Comparison of ENCODE assay signal across 20 mouse cellular contexts in genomic region chr6:120045406-120045805, GRCm38 (mm10). TPM values are rescaled to one million over a fixed set of nuclear protein-coding genes. Genes with fewer than 3 reads are reported as not detected.
"Had no signal": no experiment of that assay in that cellular context is flagged by ENCODE, and none has a peak within 500 bp of the region (broad histone marks: within the 10 kb centered on the region; RNA-seq: fewer than 3 reads in every experiment).

No protein-coding gene starts in this region.

- H3K27me3 ChIP-seq: lung, embryonic 15.5 days; megakaryocyte, embryonic 14.5 days; midbrain, embryonic 13.5 days; midbrain, embryonic 15.5 days; neural tube, embryonic 12.5 days; stomach, embryonic 15.5 days had no signal

- H3K4me1 ChIP-seq: lung, embryonic 15.5 days; midbrain, embryonic 13.5 days; midbrain, embryonic 15.5 days; neural tube, embryonic 12.5 days; stomach, embryonic 15.5 days had no signal

- H3K9ac ChIP-seq: lung, embryonic 15.5 days; midbrain, embryonic 13.5 days; midbrain, embryonic 15.5 days; neural tube, embryonic 12.5 days; stomach, embryonic 15.5 days had no signal

- H3K4me3 ChIP-seq: lung, embryonic 15.5 days; megakaryocyte, embryonic 14.5 days; midbrain, embryonic 13.5 days; midbrain, embryonic 15.5 days; neural tube, embryonic 12.5 days; stomach, embryonic 15.5 days had no signal

- H3K9me3 ChIP-seq: lung, embryonic 15.5 days; megakaryocyte, embryonic 14.5 days; midbrain, embryonic 13.5 days; midbrain, embryonic 15.5 days; neural tube, embryonic 12.5 days; stomach, embryonic 15.5 days had no signal

- DNase-seq: lung, postnatal 14 days; lung, postnatal 36 days; right cerebral cortex, postnatal 14 days; thymus, adult 2 months; thymus, postnatal 25 days; thymus, postnatal 4 days had no signal

- H3K36me3 ChIP-seq: lung, embryonic 15.5 days; midbrain, embryonic 13.5 days; midbrain, embryonic 15.5 days; neural tube, embryonic 12.5 days; stomach, embryonic 15.5 days had no signal

- H3K27ac ChIP-seq: lung, embryonic 15.5 days; macrophage; midbrain, embryonic 13.5 days; midbrain, embryonic 15.5 days; neural tube, embryonic 12.5 days; stomach, embryonic 15.5 days; stomach, postnatal 0 days had no signal

- ATAC-seq: lung, postnatal 0 days; midbrain, embryonic 13.5 days; midbrain, embryonic 15.5 days had no signal

- H3K4me2 ChIP-seq: lung, embryonic 15.5 days; midbrain, embryonic 11.5 days; midbrain, embryonic 13.5 days; midbrain, embryonic 15.5 days; neural tube, embryonic 12.5 days; stomach, embryonic 15.5 days had no signal

RNA-seq across cellular contexts. Expression of gene Ninj2, which starts 47.7 kb away (rescaled TPM):
- total RNA-seq: megakaryocyte progenitor cell, adult 5-6 weeks; midbrain, postnatal 0 days; neutrophil, adult 5-6 weeks had no signal
- polyA plus RNA-seq: macrophage; midbrain, embryonic 11.5 days; midbrain, embryonic 13.5 days; midbrain, embryonic 15.5 days; midbrain, postnatal 0 days; neural tube, embryonic 12.5 days; neural tube, embryonic 14.5 days; stomach, embryonic 15.5 days; stomach, postnatal 0 days had no signal
